Mouse (Mus musculus): ENCODE measurements at regions not wholly inside any gene's neighbourhood (a gene's known extent, or its start where the extent isn't known, plus 50 kb on each side); places are given as distances from the start of the nearest gene placed in this dataset.
"Not testable (repeated sequence)": the region's sequence is repeated elsewhere in the genome, so short reads cannot be mapped to it uniquely, and the experiment has no call there.

- 80% methylated on average over 5 of the region's 5 CpGs for WGBS
- no peaks in the 10 kb centered on the region for H3K36me3 ChIP-seq (ENCODE audit: poor library complexity, severe bottlenecking)
These were observed 368.2 kb upstream of the Pkdcc start for GRCm38 (mm10) chr17:82846776-82847494.

GRCm38 (mm10) chr17:82857199-82858147, 357.6 kb upstream of the Pkdcc start:
- Histone ChIP-seq H3K4me3 (no peak overlapping the region), H3K36me3 (ENCODE audit: poor library complexity, severe bottlenecking) (no peaks in the 10 kb centered on the region), H3K27ac (no peak overlapping the region), H3K4me2 (peak overlapping the region; percentile 48), H3K27me3 (no peaks in the 10 kb centered on the region), H3K9me3 (replicated peaks) (no peaks in the 10 kb centered on the region), H3K9ac (peak overlapping the region; percentile 8; the same call in 1 of the 2 replicates), H3K4me1 (no peaks in the 10 kb centered on the region)
- peak; percentile 98 for ATAC-seq
- 9% methylated on average over 16 of the region's 16 CpGs for WGBS

More at GRCm38 (mm10) chr17:82846776-82847494, 368.2 kb upstream of the Pkdcc start:
- H3K27me3 ChIP-seq: no peaks in the 10 kb centered on the region
- H3K9ac ChIP-seq: no peak overlapping the region
- H3K27ac ChIP-seq: no peak overlapping the region
- no peak for ATAC-seq
- no peak overlapping the region for H3K4me3 ChIP-seq
- H3K4me2 ChIP-seq: no peak overlapping the region
- no peaks in the 10 kb centered on the region for H3K9me3 ChIP-seq (replicated peaks)
- no peaks in the 10 kb centered on the region for H3K4me1 ChIP-seq

GRCm38 (mm10) chr17:82860391-82860790, 354.7 kb upstream of the Pkdcc start:
- ATAC-seq: no peak
- H3K4me3 ChIP-seq: no peak overlapping the region
- 84% methylated on average over 5 of the region's 5 CpGs for WGBS
- H3K27me3 ChIP-seq: no peaks in the 10 kb centered on the region
- H3K27ac ChIP-seq: no peak overlapping the region
- H3K9ac ChIP-seq: no peak overlapping the region
- H3K4me2 ChIP-seq: no peak overlapping the region
- H3K36me3 ChIP-seq (ENCODE audit: poor library complexity, severe bottlenecking): no peaks in the 10 kb centered on the region
- no peaks in the 10 kb centered on the region for H3K9me3 ChIP-seq (replicated peaks)
- H3K4me1 ChIP-seq: no peaks in the 10 kb centered on the region

- H3K9ac ChIP-seq: no peak overlapping the region
- WGBS: 86% methylated on average over 5 of the region's 5 CpGs
- no peak for ATAC-seq
- H3K4me2 ChIP-seq: no peak overlapping the region
- no peaks in the 10 kb centered on the region for H3K9me3 ChIP-seq (replicated peaks)
- H3K4me1 ChIP-seq: no peaks in the 10 kb centered on the region
- H3K27ac ChIP-seq: no peak overlapping the region
- no peak overlapping the region for H3K4me3 ChIP-seq
- H3K27me3 ChIP-seq: no peaks in the 10 kb centered on the region
- H3K36me3 ChIP-seq (ENCODE audit: poor library complexity, severe bottlenecking): no peaks in the 10 kb centered on the region
These were observed 354.1 kb upstream of the Pkdcc start for GRCm38 (mm10) chr17:82860966-82861365.

GRCm38 (mm10) chr17:82877131-82877530, 338.0 kb upstream of the Pkdcc start:
- no peak for ATAC-seq
- H3K27me3 ChIP-seq: no peaks in the 10 kb centered on the region

GRCm38 (mm10) chr17:82900602-82901001, 314.5 kb upstream of the Pkdcc start:
- Histone ChIP-seq H3K4me1 (no peaks in the 10 kb centered on the region), H3K9me3 (replicated peaks) (no peaks in the 10 kb centered on the region), H3K36me3 (ENCODE audit: poor library complexity, severe bottlenecking) (no peaks in the 10 kb centered on the region), H3K4me2 (no peak overlapping the region), H3K27me3 (no peaks in the 10 kb centered on the region), H3K4me3 (no peak overlapping the region), H3K27ac (no peak overlapping the region), H3K9ac (no peak overlapping the region)
- 78% methylated on average over 2 of the region's 2 CpGs for WGBS
- ATAC-seq: no peak

More at GRCm38 (mm10) chr17:82877131-82877530, 338.0 kb upstream of the Pkdcc start:
- 94% methylated on average over 8 of the region's 8 CpGs for WGBS
- Histone ChIP-seq H3K27ac (no peak overlapping the region), H3K9me3 (replicated peaks) (no peaks in the 10 kb centered on the region), H3K9ac (no peak overlapping the region), H3K4me2 (no peak overlapping the region), H3K4me1 (no peaks in the 10 kb centered on the region), H3K4me3 (no peak overlapping the region), H3K36me3 (ENCODE audit: poor library complexity, severe bottlenecking) (no peaks in the 10 kb centered on the region)

GRCm38 (mm10) chr17:82901098-82901891, 313.8 kb upstream of the Pkdcc start:
- H3K9me3 ChIP-seq (replicated peaks): no peaks in the 10 kb centered on the region
- 72% methylated on average over 9 of the region's 9 CpGs for WGBS
- H3K4me2 ChIP-seq: no peak overlapping the region
- H3K27me3 ChIP-seq: no peaks in the 10 kb centered on the region
- no peaks in the 10 kb centered on the region for H3K4me1 ChIP-seq
- H3K36me3 ChIP-seq (ENCODE audit: poor library complexity, severe bottlenecking): no peaks in the 10 kb centered on the region
- H3K27ac ChIP-seq: no peak overlapping the region
- no peak overlapping the region for H3K4me3 ChIP-seq
- H3K9ac ChIP-seq: no peak overlapping the region
- ATAC-seq: no peak

- no peak overlapping the region for H3K9ac ChIP-seq
- WGBS: 93% methylated on average over 2 of the region's 2 CpGs
These were observed 310.1 kb upstream of the Pkdcc start for GRCm38 (mm10) chr17:82904961-82905360.

GRCm38 (mm10) chr17:82905483-82905882, 309.6 kb upstream of the Pkdcc start:
- no peak for ATAC-seq
- no peaks in the 10 kb centered on the region for H3K4me1 ChIP-seq
- no peak overlapping the region for H3K9ac ChIP-seq
- no peak overlapping the region for H3K4me3 ChIP-seq
- no peaks in the 10 kb centered on the region for H3K9me3 ChIP-seq (replicated peaks)
- no peaks in the 10 kb centered on the region for H3K27me3 ChIP-seq
- 80% methylated on average over 3 of the region's 3 CpGs for WGBS
- no peaks in the 10 kb centered on the region for H3K36me3 ChIP-seq (ENCODE audit: poor library complexity, severe bottlenecking)
- no peak overlapping the region for H3K27ac ChIP-seq
- H3K4me2 ChIP-seq: no peak overlapping the region

More at GRCm38 (mm10) chr17:82904961-82905360, 310.1 kb upstream of the Pkdcc start:
- Histone ChIP-seq H3K9me3 (replicated peaks) (no peaks in the 10 kb centered on the region), H3K4me2 (no peak overlapping the region), H3K4me3 (no peak overlapping the region), H3K4me1 (no peaks in the 10 kb centered on the region), H3K36me3 (ENCODE audit: poor library complexity, severe bottlenecking) (no peaks in the 10 kb centered on the region), H3K27ac (no peak overlapping the region), H3K27me3 (no peaks in the 10 kb centered on the region)
- no peak for ATAC-seq

GRCm38 (mm10) chr17:82909189-82909588, 305.9 kb upstream of the Pkdcc start:
- no peak for ATAC-seq
- 47% methylated on average over 2 of the region's 2 CpGs for WGBS
- Histone ChIP-seq H3K36me3 (ENCODE audit: poor library complexity, severe bottlenecking) (no peaks in the 10 kb centered on the region), H3K9ac (no peak overlapping the region), H3K9me3 (replicated peaks) (no peaks in the 10 kb centered on the region), H3K4me1 (no peaks in the 10 kb centered on the region), H3K4me3 (no peak overlapping the region), H3K27ac (no peak overlapping the region), H3K27me3 (no peaks in the 10 kb centered on the region), H3K4me2 (no peak overlapping the region)

- not testable (repeated sequence) for H3K4me2 ChIP-seq; H3K4me3 ChIP-seq; H3K9ac ChIP-seq; H3K27ac ChIP-seq; H3K4me1 ChIP-seq; H3K9me3 ChIP-seq (replicated peaks); H3K27me3 ChIP-seq; ATAC-seq; H3K36me3 ChIP-seq (ENCODE audit: poor library complexity, severe bottlenecking)
- 87% methylated on average over 4 of the region's 4 CpGs for WGBS
These were observed 292.1 kb upstream of the Pkdcc start for GRCm38 (mm10) chr17:82922986-82923385.

- WGBS: 88% methylated on average over 2 of the region's 2 CpGs
- peaks cover 7% of the 10 kb centered on the region for H3K4me1 ChIP-seq
- H3K27ac ChIP-seq: no peak overlapping the region
- no peak overlapping the region for H3K9ac ChIP-seq
- H3K4me3 ChIP-seq: no peak overlapping the region
- H3K36me3 ChIP-seq (ENCODE audit: poor library complexity, severe bottlenecking): no peaks in the 10 kb centered on the region
- H3K4me2 ChIP-seq: no peak overlapping the region
- ATAC-seq: no peak
- no peaks in the 10 kb centered on the region for H3K9me3 ChIP-seq (replicated peaks)
- H3K27me3 ChIP-seq: no peaks in the 10 kb centered on the region
These were observed 289.3 kb upstream of the Pkdcc start for GRCm38 (mm10) chr17:82925751-82926150.
